Mouse (Mus musculus) cerebellum, adult 18-20 months (tissue): Measurements from ENCODE around the gene Mdga1.

Source experiments
- DNase-seq, 2 experiments: peaks; one replicate each; pipeline ENCODE4 v3.0.0; 2021

Mdga1 gene

DNA sequence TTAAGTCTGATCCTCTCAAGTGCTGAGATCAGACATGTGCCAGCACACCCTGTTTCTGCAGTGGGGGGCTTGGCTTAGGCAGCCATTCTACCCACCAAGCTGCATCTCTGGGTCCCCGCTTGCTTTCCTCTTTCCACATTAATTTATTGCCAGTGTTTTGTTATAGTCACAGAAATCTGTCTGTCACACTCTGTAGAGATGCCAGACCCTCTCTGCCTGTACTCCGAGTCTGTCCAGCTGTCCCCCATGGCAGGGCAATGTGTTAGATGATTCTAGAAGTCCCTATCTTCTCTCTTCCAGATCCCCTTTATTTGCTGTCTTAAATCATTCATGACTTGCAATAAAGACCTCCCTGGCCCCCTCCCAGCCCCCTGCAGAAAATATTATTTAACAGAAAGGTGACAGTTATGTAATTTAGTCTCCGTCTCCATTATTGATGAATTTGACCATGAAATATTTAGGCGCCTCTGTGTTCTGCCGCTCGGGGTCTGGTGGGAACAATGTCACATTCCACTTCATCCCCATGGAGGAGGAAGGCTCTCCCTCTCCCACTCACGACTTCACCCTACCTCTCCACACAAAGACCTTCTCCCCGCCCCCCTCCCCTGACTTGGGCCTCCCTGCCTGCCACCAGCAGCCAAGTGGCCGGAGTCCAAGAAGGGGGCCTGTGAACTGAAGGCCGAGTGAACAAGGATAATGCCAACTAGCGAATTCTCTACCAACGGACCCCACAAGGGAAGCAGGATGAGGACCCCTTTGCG, 50.9 kb downstream of the Mdga1 start:
- no peak for DNase-seq

DNA sequence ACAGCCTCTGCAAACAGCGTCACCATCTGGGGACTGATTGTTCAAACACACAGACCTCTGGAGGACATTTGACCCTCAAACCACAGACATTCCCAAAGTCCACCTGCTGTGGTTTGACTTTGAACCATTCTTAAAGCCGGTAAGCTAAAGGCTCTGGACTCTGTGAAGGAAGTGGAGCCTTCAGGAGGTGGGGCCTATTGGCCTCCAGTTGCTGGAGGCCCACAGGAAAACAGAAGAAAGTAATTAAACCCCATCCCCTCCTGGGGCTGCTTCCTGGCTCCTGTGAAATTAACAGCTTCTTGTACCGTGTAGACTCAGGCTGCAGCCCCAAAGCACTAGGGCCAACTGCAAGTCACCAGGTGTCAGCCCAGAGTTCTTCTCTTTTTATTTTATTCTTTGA, 52.9 kb downstream of the Mdga1 start:
- DNase-seq, result no peak

DNA sequence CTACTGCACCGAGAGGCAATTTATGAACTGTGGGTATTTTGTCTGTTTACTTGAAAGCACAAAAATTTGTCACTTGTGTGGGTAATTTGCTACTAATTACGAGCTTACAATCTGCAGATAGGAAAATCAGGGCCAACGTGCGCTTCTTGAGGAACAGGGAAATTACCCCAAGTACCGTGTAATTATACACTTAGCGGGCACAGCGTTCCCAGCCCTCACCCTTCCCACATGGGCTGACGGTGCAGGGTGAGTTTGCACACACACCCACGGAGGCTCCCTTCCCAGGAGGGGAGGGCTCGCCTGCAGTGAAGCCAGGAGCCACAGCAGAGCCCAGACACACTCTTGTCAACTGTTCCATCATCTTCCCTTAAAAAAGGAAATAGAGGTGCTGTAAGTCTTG, 54.1 kb downstream of the Mdga1 start:
- no peak for DNase-seq

DNA sequence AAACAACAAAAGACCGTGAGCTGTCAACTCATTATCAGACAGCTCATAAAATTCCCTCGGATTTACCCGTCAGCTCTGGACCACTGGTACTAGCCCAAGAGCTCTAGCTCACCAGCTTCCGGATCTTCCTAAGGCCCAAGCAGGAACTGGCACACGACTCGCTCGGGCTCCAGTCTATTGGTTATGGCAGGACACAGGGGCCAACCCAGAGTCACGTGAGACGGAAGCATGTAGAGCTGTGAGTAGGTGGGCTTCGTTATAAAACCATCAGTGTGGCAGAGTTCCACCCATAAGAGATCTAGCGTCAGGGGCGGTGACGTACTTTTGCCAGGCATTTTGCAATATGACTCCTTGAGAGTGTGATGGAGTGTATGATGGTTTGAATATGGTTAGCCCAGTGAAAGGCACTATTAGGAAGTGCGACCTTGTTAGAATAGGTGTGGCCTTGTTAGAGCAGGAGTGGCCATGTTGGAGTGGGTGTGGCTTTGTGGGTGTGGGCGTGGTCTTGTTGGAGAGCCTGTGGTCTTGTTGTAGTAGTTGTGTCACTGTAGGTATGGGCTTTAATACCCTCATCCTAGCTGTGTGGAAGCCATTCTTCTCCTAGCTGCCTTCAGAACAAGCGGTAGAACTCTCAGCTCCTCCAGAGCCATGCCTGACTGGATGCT, 56.5 kb downstream of the Mdga1 start:
- DNase-seq, result no peak

DNA sequence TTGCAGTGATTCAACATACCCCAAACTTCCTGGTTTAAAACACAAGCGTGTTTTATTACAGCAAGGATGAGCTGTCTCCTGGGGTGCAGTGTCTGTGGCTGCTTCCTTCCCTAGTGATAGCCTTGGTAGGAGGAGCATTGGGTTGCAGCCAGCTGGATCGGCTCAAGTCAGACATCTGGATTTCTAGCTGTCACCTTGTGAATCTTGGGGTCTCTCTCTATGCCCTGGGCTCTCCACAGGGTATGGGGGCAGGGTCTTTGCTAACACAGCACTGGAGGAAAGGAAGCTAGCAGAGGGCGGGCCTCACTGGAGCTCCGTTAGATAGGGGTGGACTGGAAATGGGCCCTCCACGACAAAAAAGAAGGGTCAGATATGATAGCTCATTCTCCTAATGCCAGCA, 57.2 kb downstream of the Mdga1 start:
- no peak for DNase-seq

DNA sequence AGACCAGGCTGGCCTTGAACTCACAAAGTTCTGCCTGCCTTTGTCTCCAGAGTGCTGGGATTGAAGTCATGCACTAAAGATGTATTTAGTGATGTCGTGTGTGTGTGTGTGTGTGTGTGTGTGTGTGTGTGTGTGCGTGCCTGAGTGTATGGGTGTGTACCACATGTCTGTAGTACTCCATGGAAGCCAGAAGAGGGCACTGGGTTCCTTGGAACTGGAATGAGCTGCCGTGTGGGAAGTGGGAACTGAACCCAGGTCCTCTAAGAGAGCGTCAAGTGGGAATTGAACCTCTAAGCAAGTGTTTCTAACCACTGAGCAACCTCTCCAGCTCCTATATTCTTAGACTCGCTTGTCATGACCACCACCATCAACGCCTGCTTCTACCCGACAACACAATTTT, 60.9 kb downstream of the Mdga1 start:
- DNase-seq, result no peak

DNA sequence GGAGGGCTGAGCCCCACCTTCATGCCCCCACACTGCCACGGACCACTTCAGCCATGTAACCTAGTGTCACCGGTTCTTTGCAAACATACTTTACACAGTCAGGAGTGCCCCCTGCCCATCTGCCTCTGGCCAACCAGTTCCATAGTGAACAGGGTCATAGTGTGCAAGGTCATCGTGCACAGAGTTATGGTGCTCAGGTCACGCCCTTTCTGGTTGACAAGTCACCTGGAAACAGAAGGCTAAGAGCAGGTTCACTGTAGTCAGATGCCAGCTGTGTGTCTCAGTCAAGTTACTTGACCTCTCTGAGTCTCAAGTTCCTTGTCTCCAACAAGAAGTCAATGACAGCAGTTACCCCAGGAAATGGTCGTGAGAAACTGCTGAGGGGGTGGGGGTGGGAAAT, 65.2 kb downstream of the Mdga1 start:
- no peak for DNase-seq

DNA sequence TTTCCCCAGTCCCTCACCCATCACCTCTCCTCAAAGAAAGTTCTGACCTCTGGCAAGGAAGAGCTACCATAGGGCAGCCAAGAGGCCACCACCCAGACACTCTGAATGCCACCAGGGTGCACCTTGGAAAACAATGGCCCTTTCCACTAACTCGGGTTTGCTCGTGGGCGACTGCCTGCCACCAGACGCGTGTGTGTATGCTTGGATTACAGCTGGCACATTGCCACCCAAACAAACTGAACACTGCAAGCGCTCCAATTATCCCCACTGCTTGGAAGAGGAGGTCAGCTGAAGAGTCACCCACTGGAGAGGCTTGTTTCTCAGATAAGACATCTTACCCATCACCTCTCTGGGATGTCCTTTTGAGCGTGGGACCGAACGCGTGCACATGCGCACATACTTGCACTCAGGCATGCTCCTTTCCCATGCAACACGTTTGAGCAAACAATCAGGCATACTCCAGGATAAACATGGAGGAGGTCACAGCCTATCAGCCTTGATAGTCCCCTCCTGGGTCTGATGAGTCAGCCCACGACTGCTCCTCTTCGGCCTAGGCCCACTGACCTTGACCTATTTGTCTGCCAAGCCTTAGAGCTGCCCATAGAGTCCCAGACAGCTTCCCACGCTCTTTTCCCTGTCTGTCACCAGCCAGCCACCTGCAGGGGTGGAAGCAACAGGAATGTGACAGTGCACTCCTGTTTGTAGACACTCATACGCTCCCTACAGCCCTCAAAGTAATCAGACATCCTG, 67.3 kb downstream of the Mdga1 start:
- DNase-seq, result no peak

DNA sequence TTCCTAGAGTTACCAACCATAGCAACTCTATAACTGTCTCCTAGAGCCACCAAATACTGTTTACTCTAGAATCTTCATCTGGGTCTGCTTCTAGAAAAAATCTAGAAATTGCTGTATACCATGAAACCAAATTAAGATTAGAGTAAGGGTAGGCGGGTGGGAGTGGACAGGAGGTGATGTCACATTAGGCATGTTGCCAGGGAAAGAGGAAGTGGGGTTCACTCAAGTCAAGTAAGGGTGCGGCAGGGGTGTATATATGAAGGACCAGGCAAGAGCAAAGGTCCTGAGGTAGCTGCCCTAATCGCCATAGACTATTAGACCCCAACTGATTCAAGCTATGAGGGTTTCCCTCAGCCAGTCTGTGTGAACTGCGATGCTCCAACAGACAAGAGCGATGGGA, 69.6 kb downstream of the Mdga1 start:
- DNase-seq, result no peak

DNA sequence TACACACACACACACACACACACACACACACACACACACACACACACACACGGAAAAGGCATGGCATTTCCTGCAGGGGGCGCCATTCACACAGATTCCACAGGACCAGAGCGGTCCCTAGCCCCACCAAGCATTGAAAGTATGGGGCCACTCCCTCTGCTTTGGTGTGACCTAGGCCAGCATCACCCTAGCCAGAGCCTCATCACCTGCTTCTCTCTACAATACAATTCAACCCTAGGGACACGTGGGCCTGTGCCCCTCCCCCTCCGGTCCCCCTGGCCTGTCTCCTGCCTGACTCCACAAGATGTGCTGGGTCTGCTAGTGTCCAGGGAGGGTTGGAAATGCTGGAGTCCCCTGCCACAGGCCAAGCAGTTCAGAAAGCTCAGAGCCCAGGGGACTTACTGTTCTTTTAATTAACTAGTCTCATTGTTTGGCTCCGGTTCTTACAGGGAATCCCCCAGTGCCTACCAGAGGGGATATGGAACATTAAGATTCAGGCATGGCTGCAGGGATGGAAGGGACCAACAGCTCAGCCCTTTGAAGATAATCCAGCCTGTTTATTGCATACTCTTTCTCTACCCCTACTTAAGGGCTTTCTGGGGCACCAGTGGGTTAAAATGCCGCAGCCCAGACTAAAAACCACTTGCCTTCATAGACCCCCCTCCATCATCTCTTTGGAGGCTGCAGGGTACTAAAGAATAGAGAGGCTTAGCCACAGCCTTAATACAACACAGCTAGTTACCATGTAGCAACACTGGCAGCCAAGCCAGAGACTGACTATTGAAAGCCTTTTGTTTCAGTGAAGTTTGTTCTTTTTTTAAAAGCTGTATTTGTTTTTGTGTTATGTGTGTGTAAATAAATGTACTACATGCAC, 73.5 kb downstream of the Mdga1 start:
- no peak for DNase-seq

DNA sequence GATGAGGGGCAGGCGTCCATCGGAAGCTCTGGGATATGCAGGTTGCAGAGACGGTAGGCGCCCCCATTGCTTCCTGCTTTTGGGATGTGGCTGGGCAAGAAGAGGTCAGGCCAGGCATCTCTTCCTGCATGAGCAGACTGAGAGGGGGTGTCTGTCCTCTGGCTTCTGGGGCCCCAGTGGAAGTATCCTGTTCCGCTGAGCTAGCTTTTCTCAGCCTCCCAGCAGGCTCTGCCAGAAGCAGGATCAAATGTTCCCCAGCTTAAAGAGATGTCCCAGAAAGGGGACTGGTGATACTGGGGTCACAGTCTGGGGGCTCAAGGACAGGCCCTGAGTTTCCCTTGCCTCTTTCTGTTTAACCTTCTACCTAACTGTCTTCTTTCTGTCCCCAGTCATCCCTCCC, 74.3 kb downstream of the Mdga1 start:
- no peak for DNase-seq

DNA sequence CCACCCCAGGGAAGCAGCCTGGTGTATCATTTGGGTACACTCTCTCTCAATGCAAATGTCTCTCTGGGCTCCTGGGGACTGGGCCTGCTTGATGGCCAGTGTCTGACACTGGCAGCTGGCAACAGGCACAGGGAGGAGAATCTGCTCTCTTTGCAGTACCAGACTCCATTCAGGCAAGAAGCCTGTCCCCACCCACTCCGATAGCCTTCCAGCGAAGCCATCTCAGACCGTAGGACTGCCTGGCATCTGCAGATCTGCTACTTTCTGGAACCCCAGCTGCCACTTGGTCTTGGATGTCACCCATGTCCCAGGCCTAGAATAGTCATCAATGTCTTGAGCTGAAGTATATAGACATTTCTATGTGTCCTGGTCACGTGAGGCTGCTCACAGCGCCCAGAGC, 74.9 kb downstream of the Mdga1 start:
- DNase-seq, result no peak

DNA sequence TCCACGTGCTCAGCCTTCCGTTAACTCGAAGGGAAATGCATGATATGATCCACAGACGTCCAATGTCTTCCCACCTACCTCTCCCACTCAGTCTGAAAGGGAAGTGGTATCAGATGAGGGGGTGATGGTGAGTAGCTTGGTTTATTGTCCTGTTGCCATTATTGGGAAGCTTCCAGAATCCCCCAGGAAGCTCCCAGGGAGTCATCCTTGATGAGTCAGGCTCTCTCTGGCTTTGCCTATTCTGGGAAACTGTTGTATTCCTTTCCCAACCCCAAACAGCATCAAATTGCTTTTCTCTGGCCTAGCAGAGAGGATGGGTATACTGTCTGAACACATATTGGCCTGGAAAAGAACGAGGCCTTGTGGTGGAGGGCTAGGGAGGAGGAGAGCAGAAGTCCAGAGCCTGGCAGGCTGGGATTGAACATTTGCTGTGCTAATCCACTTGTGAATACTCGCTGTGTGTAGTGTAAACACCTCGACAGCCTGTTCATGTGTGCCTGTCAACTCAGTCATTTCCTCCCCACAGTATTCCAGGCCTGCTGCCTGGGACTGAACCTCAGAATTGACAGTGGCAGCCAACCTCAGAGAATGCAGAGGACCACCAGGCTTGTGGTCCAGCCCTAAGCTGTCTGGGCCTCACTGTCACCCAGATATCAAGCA, 79.3 kb downstream of the Mdga1 start:
- DNase-seq, result no peak

DNA sequence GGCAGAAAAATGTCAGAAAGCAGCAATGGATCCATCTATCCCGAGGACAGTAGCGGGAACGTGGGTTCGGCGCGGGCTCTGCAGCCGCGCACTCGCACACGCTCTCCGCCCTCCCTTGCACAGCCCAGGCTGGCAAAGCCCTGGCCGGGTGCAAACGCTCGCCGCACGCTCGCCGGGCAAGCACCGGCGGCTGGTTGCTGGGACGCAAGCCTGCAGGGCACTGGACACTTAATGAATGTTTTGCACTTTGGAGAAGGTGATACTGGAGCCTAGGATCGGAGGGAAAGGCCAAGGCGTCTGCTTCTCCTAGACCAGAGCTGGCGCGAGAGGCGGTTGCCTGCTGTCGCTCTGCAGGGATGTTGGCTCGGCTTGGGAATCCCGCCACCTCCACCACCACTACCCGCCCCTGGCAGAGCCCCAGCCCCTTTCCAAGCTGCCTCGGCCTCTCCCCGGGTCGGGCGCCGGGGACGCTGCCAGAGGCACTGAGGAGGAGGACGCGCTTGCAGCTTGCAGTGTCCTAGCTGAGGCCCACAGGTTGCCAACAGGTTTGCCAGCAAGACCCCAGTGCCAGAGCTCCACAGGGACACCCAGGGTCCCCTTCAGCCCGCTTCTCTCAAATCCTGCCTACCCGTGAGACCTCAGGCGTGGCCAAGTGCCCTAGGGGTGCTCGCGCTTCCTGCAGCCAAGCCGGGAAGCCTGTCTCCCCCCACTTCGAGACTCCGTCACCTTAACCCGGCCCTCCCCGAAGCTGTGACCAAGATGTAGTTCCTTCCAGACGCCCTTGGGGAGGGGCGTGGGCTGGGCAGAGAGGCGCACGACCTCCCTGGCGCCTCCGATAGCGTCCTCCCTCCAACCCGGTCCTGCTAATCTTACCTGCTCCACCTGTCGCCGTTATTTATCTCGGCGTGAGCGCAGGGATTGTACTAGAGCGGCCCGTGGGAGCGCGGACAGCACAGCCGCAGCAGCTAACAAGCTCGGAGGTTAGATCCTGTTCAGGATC, 80.6 kb downstream of the Mdga1 start:
- peak; percentile 74 to 78 for DNase-seq

DNA sequence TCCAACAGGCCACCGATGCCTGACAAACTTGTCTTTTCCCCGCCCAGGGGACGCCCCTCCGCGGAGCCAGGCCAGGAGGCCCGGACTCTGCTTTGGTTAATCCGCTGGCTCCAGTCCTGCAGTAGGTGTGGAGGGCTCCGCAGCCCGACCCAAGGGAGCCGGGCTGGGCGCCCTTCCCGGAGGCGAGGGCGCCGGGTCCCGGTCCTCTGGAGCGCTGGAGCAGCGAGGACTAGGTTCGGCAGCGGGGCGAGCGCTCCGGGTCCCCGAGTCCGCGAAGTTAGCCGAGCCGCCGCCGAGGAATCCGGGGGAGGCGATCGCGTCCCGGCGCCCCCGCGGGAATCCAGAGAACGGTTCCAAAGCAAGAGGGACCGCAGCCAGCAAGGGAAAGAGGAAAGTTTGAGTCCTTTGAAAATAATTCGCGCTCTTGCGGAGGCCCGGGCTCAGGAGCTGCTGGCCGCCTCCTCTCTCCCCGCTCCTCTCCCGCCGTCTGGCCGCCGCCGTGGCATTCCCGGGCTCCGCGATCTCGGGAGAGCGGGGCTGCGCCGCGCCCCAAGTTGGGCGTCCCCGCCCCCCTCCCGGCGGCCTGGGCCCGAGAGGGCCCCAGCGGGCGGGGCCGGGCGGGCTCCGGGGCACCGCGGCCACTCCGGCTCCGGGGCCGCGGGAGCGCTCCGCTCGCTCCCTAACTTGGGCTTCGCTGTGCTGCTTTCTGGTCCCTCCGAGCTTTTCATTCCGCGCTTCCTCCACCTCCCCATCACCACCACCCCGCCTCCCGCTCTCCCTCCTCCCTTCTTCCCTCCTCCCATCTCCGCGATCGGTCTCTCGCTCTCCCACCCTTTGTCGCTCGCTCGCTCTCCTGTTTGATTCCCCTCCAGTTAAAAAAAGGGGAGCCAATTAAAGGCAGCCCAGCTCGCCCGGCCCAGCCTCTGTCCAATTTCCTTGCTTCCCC, 81.7 kb downstream of the Mdga1 start:
- peak; percentile 58 to 62 for DNase-seq

DNA sequence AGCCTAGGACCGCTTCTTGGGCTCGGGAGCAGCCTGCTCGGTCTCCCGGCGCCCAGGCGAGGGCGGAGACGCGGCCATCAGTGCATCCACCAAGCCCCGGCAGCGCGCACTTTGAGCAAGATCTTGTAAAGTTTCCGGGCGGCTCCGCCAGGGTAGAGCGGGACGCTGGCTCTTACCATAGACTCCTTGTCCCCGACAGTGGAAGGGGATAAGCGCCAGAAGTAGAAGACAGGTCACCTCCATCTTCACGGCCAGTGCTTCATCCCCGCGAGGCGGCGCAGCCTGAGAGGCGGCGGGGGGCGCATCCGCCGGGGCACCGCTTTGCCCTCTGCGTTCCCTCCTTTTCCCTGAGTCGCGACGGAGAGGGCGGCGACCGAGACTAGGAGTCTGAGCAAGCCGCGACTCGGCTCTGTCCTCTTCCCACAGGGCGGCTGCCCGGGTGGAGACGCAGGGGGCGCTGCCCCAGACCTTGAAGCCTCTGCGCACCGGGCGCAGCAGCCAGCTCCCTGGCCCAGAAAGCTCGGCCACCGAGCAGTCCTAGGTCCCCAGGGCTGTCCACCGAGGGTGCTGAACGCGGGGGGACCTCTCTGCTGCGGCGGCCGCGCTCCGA, 82.5 kb downstream of the Mdga1 start:
- peak; percentile 43 to 55 for DNase-seq

DNA sequence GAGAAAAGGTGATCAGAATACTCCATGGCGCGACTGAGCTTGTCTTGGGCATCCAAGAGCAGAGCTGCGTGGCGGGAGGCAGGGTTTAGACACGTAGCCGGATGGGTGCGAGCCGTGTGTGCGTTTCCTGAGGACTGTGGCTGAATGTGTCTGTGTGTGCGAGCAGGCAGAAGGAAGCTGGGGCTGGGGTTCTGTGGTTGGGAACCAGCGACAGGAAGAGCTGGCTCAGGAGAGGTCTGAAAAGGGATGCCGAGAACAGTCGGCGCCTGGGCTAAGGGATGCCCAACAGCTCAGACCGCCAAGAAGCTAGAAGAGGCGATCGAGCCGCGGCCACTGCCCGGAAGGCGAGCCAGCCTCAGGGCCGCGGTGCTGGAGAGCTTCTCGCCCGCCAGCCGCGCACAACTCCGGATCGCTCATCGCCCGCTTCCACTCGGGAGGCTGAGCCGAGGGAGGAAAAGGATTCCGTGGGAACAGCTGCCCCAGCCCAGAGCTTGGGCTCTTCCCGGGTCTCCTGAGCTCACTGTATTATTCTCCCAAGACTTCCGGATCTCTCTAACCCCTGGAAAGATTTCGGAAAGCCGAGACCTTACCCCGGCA, 83.1 kb downstream of the Mdga1 start:
- peak; percentile 38 to 55 for DNase-seq

DNA sequence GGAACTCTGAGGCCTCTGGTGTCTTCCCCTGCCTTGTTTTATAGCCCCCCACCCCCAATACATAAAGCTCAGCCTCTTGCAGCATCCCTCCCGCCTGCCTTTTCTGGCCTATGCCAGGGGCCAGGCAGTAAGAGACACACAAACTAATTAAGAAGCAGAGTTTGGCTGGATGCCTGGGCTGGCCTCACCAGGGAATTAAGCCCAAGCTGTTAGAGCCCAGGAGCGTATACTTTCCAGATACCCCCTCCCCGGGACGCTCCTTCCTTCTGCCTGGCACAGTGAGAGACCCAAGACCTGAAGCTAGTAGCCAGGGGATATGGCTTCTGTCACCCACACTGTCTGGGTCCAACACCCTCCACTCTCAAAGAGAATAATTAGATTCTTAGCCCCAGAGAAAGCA, 83.8 kb downstream of the Mdga1 start:
- peak; percentile 29 to 45 for DNase-seq

DNA sequence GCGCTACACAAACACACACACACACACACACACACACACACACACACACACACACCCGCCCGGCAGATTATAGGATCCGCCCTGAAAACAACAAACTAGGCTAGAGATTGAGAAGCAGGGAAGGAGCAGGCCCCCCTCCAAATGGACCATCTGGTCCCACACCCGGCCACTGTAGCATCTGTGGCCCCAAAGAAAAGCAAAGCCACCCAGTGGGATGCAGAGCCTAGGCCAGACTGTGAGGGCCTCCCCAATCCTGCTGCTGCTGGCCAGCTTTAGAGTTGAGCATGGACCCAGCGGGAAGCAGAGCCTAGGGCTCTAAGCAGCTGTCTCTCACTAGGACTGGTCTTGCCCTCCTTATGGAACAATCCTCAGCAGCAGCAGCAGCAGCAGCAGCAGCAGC, 85.3 kb downstream of the Mdga1 start:
- peak; percentile 17 to 49 for DNase-seq
